Mouse (Mus musculus) heart, adult 11 months (tissue): ENCODE measurements at regions not wholly inside any gene's neighbourhood (a gene's known extent, or its start where the extent isn't known, plus 50 kb on each side); places are given as distances from the start of the nearest gene placed in this dataset.

ENCODE experiments used
- DNase-seq: peaks from one replicate; pipeline ENCODE4 v3.0.0; 2022

DNA sequence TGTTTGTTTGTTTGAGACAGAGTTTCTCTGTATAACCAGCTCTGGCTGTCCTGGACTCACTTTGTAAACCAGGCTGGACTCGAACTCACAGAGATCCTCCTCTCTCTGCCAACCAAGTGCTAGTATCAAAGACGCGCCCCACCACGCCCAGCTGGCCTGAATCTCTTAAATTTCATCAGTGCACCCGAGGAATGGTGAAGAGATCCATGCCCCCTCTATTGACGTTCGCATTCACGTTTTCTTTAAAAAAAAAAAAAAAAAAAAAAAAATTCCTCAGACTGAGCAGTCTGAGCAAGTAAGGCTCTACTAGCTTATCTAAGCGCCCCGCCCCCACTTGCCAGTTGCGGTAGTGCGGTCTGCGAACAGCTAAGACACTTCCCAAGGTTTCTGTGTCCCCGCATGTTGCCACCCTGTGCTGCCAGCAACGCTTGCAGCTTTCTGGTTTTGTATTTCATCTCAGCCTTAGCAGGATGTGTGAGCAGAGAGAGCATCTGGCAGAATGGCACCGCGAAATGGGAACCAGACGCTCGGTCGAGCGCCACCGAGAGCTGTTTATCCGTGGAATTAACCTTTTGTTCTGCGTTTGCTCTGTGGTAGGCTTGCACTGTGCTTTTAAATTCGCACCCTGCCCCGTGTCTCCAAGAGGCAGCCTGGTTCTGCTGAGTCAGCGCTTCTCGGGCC lies 225.1 kb upstream of the Hes1 start:
- peak; percentile 93 for DNase-seq

- no peak for DNase-seq
These were observed 224.6 kb upstream of the Hes1 start for GRCm38 (mm10) chr16:29839662-29840001.

DNA sequence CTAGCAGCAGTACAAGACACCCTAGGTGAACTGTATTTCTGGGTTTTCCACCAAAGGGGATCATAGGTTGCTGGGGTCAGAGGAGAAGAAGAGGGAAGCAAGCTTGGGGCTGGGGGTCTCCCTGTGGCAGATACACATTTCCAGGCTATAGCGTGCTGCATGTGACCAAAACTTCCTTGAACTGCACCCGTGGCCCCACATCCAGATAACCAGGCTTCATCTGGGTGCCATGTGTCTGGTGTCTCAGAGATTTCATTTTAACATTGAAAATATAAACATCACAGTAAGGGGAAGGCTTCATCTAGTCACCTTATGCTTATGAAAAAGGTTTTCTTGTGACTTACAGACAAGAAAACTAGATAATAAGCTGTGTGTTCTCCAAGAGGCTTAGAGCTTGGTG lies 223.8 kb upstream of the Hes1 start:
- no peak for DNase-seq

DNA sequence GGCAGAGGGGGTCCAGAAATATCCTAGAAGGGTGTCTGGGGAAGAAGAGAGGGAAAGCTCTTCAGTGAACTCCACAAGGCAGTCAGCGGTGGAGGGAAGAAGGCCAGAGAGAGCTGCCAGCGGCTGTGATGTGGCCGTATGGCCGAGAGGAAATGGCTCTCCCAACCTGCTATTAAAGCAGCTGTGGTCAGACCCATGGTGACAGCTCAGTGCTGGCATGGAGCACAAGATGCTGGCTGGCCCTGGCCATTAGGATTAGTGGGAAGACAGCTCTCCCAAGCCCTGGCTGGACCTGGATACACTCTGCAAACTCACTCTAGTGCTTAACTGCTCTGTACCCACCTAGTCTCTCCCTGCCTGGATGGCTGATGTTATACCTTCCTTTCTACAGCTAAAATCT lies 223.1 kb upstream of the Hes1 start:
- DNase-seq, result peak; percentile 94

DNA sequence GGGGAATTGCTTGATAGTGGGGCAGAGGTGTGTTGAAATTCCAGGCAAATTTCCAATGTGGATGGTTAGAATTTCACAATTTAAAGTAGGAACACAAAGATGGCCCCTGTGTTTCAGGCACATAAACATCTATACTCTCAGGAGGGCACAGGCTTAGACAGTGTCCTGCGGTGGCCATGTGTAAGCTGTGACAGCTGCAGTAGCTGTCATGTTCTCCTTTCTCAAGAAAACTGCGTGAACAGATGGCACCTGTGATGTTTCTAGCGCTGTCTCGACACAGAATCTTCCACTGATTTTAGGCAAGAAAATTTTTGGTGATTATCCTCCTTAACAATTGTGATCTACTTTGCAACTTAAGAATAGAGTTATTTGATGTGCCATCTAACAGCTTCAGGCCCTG lies 222.1 kb upstream of the Hes1 start:
- DNase-seq, result no peak

- DNase-seq, result no peak
These were observed 220.7 kb upstream of the Hes1 start for GRCm38 (mm10) chr16:29843490-29843889.

DNA sequence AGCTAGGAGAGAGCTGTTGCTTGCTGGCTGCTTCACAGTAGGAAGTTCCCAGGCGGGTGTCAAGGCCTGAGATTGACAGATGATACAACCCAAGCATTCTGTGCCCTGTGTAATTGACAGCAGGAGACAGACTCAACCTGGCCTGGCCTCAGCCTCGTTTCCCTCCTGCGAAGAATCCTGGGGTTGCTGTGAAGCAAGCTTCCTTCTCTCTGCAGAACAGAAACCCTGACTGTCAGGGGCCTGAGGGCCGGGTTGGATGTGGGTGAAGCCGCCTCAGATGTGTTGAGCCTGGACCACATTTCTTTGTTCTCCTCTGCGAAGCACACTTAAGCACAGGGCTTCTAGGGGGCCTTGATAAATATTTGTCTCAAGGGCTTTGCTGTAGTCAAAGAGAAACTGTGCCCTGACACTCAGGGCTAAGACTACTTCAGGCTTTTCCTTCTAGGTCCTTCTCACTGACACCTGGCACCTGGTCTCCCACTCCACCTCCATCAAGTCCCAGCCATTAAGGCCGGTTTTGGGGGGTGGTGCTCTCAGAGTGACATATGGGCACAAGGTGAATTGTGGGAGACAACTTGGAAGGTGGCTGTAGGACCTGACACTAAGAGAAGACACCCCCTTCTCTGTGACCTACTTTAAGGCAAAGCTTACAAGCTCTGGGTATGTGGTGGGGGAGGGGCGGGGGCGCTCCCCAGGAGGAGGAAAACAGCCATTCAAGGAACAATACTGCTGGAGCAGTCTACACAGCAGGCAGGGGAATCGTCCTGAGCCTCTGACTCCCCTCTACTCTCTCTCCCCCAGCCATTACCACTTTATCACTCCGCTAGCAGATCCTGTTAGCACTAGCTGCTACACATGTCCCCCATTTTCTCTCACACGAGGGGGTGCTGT lies 219.2 kb upstream of the Hes1 start:
- peak; percentile 87 for DNase-seq

DNA sequence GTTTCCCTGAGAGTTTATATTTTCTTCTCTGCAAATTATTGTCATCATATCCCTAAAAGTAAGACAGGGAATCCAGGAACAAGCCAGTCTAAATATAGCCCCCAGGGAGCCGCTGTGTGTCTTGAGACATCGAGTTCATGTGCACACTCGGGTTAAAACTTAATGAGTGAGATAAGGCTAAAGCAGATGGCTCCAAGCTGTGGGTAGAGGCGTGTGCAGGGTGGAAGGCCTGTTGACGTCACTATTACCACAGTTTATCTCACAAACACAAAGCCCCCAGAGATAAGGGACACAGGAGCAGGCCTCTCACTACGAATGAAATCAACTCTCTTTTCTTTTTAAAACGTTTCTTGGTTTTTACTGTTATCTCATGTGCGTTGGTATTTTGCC lies 218.6 kb upstream of the Hes1 start:
- DNase-seq, result peak; percentile 92

DNA sequence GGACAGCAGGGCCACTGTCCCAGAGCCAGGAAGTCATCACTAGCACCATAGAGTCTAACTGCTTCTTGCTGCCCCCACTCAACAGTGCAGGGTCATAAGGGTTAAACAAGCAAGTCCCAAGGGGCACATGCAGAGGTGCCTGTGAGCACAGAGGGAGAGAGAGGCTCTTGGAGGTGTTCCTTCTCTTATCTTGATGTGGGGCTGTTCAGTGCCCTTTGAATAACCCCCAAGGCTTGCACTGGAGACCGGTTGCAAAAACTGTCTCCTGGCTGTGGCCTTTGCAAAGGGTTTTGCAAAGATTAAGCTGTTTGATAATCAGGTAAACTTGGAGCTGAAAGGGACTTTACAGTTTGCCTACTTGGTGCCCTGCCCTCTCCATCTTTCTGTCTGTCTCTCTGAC lies 217.1 kb upstream of the Hes1 start:
- DNase-seq, result no peak

DNA sequence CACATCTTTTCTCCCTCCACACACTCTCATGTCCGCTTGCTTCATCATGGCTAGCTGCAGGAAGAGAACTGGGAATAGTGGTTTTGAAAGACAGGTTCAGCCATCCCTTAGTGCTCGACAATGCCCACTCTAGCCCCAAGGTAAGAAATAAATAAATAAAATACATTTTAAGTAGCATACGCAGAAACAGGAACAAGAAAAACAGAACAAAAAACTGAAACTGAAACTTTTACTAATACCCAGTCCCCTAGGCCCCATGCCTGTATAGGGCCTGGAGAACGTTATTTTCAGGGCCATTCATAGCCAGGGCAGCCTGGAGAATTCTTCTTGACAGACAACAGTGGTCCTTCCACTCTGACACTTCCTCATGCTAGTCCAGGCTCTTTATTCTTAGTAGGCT lies 216.4 kb upstream of the Hes1 start:
- no peak for DNase-seq

DNA sequence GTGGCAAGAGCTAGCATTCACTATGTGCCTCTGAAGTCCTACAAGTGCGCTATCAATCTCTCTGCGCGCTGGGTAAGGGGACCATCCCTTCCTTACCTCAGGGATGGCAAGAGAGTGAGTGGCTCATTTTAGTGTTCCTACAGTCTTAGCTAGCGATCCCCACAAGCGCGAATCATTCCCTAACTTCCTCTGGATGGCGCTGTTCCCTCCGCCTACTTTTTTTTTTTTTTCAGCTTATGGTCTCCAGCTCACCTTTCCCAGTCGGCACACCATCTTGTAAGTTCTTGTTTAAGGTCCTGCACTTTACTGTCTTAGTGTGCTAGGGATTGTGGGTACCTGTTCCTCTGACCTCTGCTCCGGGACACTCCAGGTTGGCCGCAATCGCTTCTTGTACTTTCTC lies 215.7 kb upstream of the Hes1 start:
- no peak for DNase-seq

DNA sequence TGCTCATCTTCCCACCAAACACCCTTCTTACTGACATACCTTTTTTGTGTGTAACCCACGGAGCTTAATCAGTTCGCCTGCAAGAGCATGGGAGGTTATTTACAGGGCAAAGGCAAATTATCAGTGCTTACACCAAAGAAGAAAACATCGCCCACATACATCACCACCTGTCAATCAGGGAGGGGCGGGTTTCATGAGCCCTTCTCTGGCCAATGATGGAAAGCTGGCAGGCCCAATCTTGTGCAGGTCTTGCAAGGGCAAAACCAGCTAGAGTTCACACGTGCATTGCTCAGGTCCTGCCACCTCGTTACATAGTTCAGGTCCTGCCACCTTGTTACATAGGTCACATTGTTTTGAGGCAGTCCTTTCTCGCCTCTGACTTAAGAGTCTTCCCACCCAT lies 214.7 kb upstream of the Hes1 start:
- no peak for DNase-seq

DNA sequence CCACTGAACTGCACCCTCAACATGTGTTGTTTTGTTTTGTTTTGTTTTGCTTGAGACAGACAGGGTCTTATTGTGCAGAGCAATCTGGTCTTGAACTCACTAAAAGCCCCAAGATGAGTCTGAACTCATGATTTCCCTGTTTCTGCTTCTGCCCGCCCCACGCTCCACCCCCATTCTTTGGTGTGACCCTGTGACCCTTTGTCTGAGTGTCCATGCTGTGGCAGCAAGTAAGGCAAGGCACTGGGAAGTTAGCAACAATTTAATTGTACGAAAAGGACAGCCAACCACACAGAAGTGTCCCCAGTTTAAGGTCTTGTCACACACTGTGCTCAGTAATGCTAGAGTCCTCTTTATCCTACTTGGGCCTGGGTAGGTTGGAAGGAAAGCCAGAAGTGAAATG lies 213.6 kb upstream of the Hes1 start:
- DNase-seq, result peak; percentile 90

DNA sequence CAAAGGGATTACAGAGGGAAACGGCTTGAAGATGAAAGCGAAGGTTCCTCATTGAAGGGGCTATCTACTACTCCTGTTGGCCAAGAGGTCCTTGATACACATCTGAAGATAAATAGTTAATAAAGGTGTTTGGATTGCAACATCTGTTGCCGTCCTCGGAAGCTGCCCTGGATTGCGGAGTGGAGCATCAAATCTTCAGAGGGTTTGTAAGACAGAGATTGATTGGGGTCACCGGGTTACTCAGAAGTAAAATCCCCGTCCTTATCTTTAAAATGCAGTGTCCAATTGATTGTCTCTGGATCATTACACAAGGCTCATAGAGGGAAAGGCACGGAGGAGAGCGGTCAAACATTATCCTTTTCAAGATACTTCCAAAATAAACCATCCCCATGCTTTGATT lies 212.4 kb upstream of the Hes1 start:
- no peak for DNase-seq

GRCm38 (mm10) chr16:29854805-29855565 lies 209.2 kb upstream of the Hes1 start:
- DNase-seq, result no peak

DNA sequence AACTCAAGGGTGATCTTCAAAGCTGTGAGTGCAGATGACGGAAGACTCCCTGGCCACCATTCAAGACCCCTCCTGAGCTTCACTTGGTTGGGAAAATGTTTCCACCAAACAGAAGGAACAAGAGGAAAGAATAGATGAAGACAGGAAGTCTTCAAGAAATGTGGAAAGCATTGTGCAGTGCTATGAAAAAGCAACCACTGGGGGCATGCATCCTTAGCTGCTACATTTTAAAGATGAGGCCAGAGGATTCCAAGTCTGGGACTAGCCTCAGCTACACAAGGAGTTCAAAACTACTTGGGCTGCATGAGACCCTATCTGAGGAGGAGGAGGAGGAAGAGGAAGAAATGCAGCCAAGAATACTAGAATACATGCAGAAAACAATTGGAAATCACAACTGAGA lies 207.6 kb upstream of the Hes1 start:
- DNase-seq, result no peak

GRCm38 (mm10) chr16:29858645-29859044 lies 205.5 kb upstream of the Hes1 start:
- DNase-seq, result no peak

- no peak for DNase-seq
These were observed 203.9 kb upstream of the Hes1 start for GRCm38 (mm10) chr16:29860306-29860705.

- DNase-seq, result no peak
These were observed 203.1 kb upstream of the Hes1 start for GRCm38 (mm10) chr16:29861056-29861455.

- peak; percentile 92 for DNase-seq
These were observed 199.0 kb upstream of the Hes1 start for GRCm38 (mm10) chr16:29865075-29865740.

DNA sequence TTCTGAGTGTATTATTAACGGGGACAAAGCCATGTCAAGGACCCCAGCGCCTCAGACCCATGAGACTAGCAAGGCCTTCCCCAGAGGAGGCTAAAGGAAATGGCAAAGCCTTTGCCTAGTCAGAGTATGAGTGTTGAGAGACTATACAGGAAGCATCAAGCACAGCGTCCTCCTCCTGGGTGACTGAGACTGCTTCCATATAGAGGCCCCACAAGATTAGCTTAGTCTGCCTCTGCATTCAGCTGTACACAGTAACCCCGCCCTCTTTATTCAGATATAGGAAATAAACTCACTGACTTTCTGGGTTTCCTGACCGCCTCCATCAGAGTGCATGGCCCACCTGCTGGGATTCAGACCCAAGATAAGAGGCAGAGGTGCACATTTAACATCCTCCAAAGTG lies 192.8 kb upstream of the Hes1 start:
- no peak for DNase-seq

GRCm38 (mm10) chr16:29876196-29876595 lies 188.0 kb upstream of the Hes1 start:
- DNase-seq, result no peak

DNA sequence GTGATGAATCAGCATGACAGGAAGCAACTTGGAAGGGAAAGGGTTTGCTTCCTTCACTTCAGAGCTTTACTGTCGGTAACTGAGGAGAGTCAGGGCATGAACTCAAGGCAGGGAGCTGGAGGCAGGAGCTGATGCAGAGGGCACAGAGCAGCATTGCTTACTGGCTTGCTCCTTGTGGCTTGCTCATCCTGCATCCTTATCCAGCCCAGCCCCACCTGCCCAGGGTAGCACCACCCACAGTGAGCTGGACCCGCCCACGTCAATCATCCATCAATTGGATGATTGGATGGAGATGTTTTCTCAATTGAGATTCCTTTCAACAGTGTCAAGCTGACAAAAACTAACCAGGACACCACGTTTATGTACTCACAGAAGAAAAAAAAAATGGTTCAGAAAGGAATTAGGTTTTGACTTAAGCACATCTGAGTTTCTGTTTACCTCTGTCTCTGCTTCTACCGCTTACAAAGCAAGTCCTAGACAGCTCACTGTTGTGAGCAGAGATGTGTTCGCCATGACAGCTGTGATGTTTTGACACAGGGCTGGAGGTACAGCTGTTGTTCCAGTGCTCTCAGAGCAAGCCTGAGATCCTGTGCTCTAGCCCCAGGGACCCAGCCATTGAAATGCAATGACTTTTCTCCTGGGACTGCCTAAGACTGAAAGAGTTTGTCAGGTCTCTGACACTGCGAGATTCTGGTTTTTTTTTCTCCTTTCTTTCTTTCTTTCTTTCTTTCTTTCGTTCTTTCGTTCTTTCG lies 186.6 kb upstream of the Hes1 start:
- DNase-seq, result no peak
